Mouse (Mus musculus): ENCODE measurements around the gene Timm10. TPM values are rescaled to one million over a fixed set of nuclear protein-coding genes. Genes with fewer than 3 reads are reported as not detected.
A peak's percentile ranks its signal among the peaks of the same experiment; 100 is the strongest.

Gene Timm10
- polyA plus RNA-seq, 1 experiment from 2014 or later, result 83.3 TPM

GRCm38 (mm10) chr2:84810526-84810885, 16.3 kb upstream of the Timm10 start:
- 79% methylated on average over 6 of the region's 6 CpGs for WGBS
- no peaks in the 10 kb centered on the region for H3K9me3 ChIP-seq (ENCODE audit: control insufficient read depth, low read length)
- H3K27ac ChIP-seq, result no peak overlapping the region
- H3K36me3 ChIP-seq (replicated peaks; ENCODE audit: control insufficient read depth, insufficient read depth), result no peaks in the 10 kb centered on the region
- DNase-seq (ENCODE audit: low spot score) (no peak), ATAC-seq (ENCODE audit: low FRiP score) (no peak)
- H3K4me2 ChIP-seq (replicated peaks), result no peak overlapping the region; the same call in 1 of the 2 replicates
- no peaks in the 10 kb centered on the region for H3K4me1 ChIP-seq (replicated peaks; ENCODE audit: control insufficient read depth, insufficient read depth, low read length)
- H3K4me3 ChIP-seq (replicated peaks; ENCODE audit: low read length), result no peak overlapping the region
- H3K9ac ChIP-seq, result no peak overlapping the region
- H3K27me3 ChIP-seq (ENCODE audit: control insufficient read depth, insufficient read depth, low read length), result no peaks in the 10 kb centered on the region

DNA sequence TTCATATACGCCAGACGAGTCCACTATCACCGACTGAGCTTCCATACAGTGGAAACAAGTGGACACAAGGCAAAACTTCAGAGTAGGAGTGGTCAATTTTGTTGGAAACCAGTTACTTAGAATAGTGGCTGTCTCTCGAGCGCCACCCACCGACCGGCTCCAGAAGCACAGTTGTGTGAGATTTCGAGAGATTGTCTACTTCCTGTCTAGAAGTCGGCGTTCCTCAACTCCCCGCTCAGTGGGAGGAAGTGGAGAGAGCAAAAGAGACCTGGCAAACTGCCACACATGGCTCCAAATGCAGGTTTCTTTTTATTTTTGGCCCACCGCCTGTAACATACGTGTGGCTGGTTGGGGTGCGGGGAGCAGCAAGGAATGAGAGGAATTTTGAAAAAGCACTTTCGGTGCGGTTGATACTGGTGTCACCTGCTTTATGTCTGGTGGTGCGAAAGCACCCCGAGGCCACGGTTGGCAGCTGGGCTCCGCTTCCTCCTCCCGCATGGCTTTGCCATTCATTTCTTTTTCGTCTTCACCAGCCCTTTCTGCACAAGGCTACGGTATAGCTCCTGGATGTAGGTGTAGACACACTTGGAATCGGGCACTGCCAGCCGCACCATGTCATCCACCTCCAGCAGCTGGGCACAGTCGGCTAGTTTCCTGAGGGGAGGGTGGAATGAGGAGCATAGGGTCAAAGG, 15.8 kb upstream of the Timm10 start:
- H3K4me3 ChIP-seq (replicated peaks; ENCODE audit: low read length), result no peak overlapping the region
- DNase-seq (ENCODE audit: low spot score) (peak; percentile 77), ATAC-seq (ENCODE audit: low FRiP score) (peak; percentile 44; the same call in 1 of the 2 replicates)
- no peaks in the 10 kb centered on the region for H3K4me1 ChIP-seq (replicated peaks; ENCODE audit: control insufficient read depth, insufficient read depth, low read length)
- H3K27me3 ChIP-seq (ENCODE audit: control insufficient read depth, insufficient read depth, low read length), result no peaks in the 10 kb centered on the region
- H3K4me2 ChIP-seq (replicated peaks), result peak overlapping the region; percentile 44
- peak overlapping the region; percentile 21; the same call in 1 of the 2 replicates for H3K9ac ChIP-seq
- no peak overlapping the region for H3K27ac ChIP-seq
- no peaks in the 10 kb centered on the region for H3K36me3 ChIP-seq (replicated peaks; ENCODE audit: control insufficient read depth, insufficient read depth)
- WGBS, result 39% methylated on average over 26 of the region's 26 CpGs
- no peaks in the 10 kb centered on the region for H3K9me3 ChIP-seq (ENCODE audit: control insufficient read depth, low read length)

GRCm38 (mm10) chr2:84811880-84812279, 14.9 kb upstream of the Timm10 start:
- ATAC-seq (ENCODE audit: low FRiP score) (no peak), DNase-seq (ENCODE audit: low spot score) (no peak)
- Histone ChIP-seq H3K9ac (no peak overlapping the region), H3K27me3 (ENCODE audit: control insufficient read depth, insufficient read depth, low read length) (no peaks in the 10 kb centered on the region), H3K4me1 (replicated peaks; ENCODE audit: control insufficient read depth, insufficient read depth, low read length) (no peaks in the 10 kb centered on the region), H3K27ac (no peak overlapping the region), H3K9me3 (ENCODE audit: control insufficient read depth, low read length) (no peaks in the 10 kb centered on the region), H3K4me3 (replicated peaks; ENCODE audit: low read length) (no peak overlapping the region), H3K36me3 (replicated peaks; ENCODE audit: control insufficient read depth, insufficient read depth) (no peaks in the 10 kb centered on the region), H3K4me2 (replicated peaks) (no peak overlapping the region)
- 90% methylated on average over 7 of the region's 7 CpGs for WGBS

DNA sequence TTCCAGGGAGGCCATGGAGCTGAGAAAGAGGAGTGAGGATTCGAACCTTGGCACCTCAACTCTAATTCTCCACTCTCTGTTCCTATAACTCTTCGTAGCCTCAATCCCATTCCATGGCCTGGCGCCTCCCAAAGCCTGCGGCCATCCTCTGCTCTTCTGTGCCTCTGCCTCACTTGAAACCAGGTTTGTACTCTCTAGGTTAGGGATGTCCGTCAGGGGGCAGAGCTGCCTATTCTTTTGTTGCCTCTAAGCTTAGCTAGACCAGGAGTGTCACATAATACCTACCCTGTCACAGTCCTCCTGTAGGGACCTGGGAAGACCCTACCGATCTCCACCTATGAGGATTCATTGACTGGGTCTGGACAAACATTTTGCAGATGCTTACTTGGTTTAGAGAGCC, 14.1 kb upstream of the Timm10 start:
- H3K9ac ChIP-seq, result no peak overlapping the region
- H3K4me3 ChIP-seq (replicated peaks; ENCODE audit: low read length), result no peak overlapping the region
- ATAC-seq (ENCODE audit: low FRiP score) (no peak), DNase-seq (ENCODE audit: low spot score) (no peak)
- 72% methylated on average over 6 of the region's 6 CpGs for WGBS
- H3K27ac ChIP-seq, result no peak overlapping the region
- H3K4me1 ChIP-seq (replicated peaks; ENCODE audit: control insufficient read depth, insufficient read depth, low read length), result no peaks in the 10 kb centered on the region
- H3K4me2 ChIP-seq (replicated peaks), result no peak overlapping the region
- no peaks in the 10 kb centered on the region for H3K9me3 ChIP-seq (ENCODE audit: control insufficient read depth, low read length)
- no peaks in the 10 kb centered on the region for H3K36me3 ChIP-seq (replicated peaks; ENCODE audit: control insufficient read depth, insufficient read depth)
- no peaks in the 10 kb centered on the region for H3K27me3 ChIP-seq (ENCODE audit: control insufficient read depth, insufficient read depth, low read length)

DNA sequence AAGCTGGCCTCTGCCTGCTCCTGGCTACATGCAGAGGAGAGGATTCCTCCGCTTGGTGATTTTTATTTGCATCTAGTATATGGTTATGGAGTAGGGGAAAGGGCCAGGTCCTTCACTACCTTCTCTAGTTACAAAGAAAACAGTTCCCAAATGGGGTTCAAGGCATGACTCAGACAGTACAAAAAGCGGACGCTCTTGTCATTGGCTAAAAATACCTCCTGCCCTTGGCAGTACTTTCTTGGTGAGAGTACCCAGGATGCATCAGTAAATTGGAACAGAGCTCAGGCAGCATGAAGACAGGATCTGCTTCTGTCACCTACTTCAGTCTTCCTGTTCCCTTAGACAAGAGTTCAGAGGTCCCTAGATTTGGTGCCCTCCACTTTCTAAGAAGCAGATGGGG, 6.9 kb upstream of the Timm10 start:
- Histone ChIP-seq H3K9me3 (ENCODE audit: control insufficient read depth, low read length) (no peaks in the 10 kb centered on the region), H3K4me3 (replicated peaks; ENCODE audit: low read length) (no peak overlapping the region), H3K27me3 (ENCODE audit: control insufficient read depth, insufficient read depth, low read length) (peaks cover 3% of the 10 kb centered on the region; the same call in 1 of the 2 replicates), H3K36me3 (replicated peaks; ENCODE audit: control insufficient read depth, insufficient read depth) (no peaks in the 10 kb centered on the region), H3K4me1 (replicated peaks; ENCODE audit: control insufficient read depth, insufficient read depth, low read length) (no peaks in the 10 kb centered on the region), H3K4me2 (replicated peaks) (no peak overlapping the region), H3K9ac (no peak overlapping the region), H3K27ac (no peak overlapping the region)
- DNase-seq (ENCODE audit: low spot score) (no peak), ATAC-seq (ENCODE audit: low FRiP score) (no peak)
- WGBS, result 80% methylated on average over 3 of the region's 3 CpGs

DNA sequence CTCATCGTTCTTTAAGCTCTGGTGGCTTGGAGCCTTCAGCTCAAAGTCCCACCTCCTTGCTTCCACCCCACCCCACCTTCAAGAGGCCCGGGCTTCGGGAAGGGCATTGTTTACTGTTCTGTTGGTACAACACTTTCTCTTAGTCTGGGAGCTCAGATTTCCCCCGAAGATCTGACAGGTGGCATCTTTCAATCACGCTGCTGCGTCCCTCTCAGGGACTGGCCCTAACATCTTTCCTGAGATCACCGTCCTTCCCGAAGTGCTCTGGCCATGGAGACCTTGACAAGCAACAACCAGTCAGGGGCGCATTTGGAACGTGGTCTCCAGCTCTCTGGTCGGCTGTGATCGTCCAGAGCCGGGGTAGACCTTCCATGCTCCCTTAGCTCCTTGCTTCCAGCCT, 4.2 kb upstream of the Timm10 start, which contains the start of gene Smtnl1:
Gene Smtnl1, minus strand, starts transcription at position 101 of the 400 bp plus-strand sequence.
- WGBS, result 65% methylated on average over 13 of the region's 13 CpGs
- H3K9ac ChIP-seq, result no peak within 1 kb of the TSS
- peaks cover 3% of the 10 kb centered on the region; the same call in 1 of the 2 replicates for H3K27me3 ChIP-seq (ENCODE audit: control insufficient read depth, insufficient read depth, low read length)
- H3K4me3 ChIP-seq (replicated peaks; ENCODE audit: low read length), result no peak within 1 kb of the TSS
- H3K4me2 ChIP-seq (replicated peaks), result no peak within 1 kb of the TSS
- 0 out of 2 replicates have a peak, but pooled peaks cover 2% of the 10 kb centered on the region for H3K4me1 ChIP-seq (replicated peaks; ENCODE audit: control insufficient read depth, insufficient read depth, low read length)
- ATAC-seq (ENCODE audit: low FRiP score) (no peak), DNase-seq (ENCODE audit: low spot score) (no peak)
- no peak within 1 kb of the TSS for H3K27ac ChIP-seq
- no peaks in the 10 kb centered on the region for H3K36me3 ChIP-seq (replicated peaks; ENCODE audit: control insufficient read depth, insufficient read depth)
- no peaks in the 10 kb centered on the region for H3K9me3 ChIP-seq (ENCODE audit: control insufficient read depth, low read length)

GRCm38 (mm10) chr2:84823237-84823636, 3.6 kb upstream of the Timm10 start:
- peaks cover 3% of the 10 kb centered on the region; the same call in 1 of the 2 replicates for H3K27me3 ChIP-seq (ENCODE audit: control insufficient read depth, insufficient read depth, low read length)
- DNase-seq (ENCODE audit: low spot score) (no peak), ATAC-seq (ENCODE audit: low FRiP score) (no peak)
- no peak overlapping the region for H3K27ac ChIP-seq
- WGBS, result 57% methylated on average over 2 of the region's 2 CpGs
- H3K36me3 ChIP-seq (replicated peaks; ENCODE audit: control insufficient read depth, insufficient read depth), result no peaks in the 10 kb centered on the region
- no peaks in the 10 kb centered on the region for H3K9me3 ChIP-seq (ENCODE audit: control insufficient read depth, low read length)
- H3K9ac ChIP-seq, result no peak overlapping the region
- no peak overlapping the region for H3K4me2 ChIP-seq (replicated peaks)
- H3K4me3 ChIP-seq (replicated peaks; ENCODE audit: low read length), result no peak overlapping the region
- 0 out of 2 replicates have a peak, but pooled peaks cover 5% of the 10 kb centered on the region for H3K4me1 ChIP-seq (replicated peaks; ENCODE audit: control insufficient read depth, insufficient read depth, low read length)

DNA sequence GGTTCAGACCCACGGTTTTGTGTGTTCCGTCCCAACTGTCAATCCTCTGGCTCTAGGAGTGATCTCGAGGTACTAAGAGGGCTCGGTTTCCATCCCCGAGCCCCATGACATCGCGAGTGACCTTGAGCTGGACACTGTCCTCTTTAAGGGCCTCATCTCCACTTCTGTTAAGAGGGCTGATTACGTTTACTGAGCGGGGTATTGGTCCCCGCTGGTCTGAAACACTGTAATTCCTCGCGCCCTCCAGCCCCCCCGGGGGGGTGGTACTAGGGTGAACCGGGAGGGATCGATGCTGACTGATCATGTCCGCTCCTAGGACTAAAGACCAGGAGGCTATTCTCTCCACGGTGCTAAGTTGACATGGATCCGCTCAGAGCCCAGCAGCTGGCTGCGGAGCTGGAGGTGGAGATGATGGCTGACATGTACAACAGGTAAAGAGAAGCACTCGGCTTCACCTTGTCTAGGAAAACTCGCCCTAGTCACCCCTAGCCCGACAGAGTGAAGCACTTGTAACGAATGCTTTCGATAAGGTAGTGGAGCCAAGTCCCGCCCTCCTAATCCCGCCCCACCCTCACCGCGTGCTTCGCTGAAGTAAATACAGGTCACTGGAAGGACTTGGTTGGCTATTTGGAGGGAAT, 605 bp downstream of the Timm10 start:
- Histone ChIP-seq H3K27me3 (ENCODE audit: control insufficient read depth, insufficient read depth, low read length) (no peaks in the 10 kb centered on the region), H3K9ac (peak overlapping the region; percentile 76), H3K36me3 (replicated peaks; ENCODE audit: control insufficient read depth, insufficient read depth) (peaks cover 17% of the 10 kb centered on the region), H3K4me1 (replicated peaks; ENCODE audit: control insufficient read depth, insufficient read depth, low read length) (0 out of 2 replicates have a peak, but pooled peaks cover 5% of the 10 kb centered on the region), H3K4me2 (replicated peaks) (peak overlapping the region; percentile 95), H3K9me3 (ENCODE audit: control insufficient read depth, low read length) (no peaks in the 10 kb centered on the region), H3K27ac (no peak overlapping the region), H3K4me3 (replicated peaks; ENCODE audit: low read length) (peak overlapping the region; percentile 67)
- ATAC-seq (ENCODE audit: low FRiP score) (peak; percentile 15), DNase-seq (ENCODE audit: low spot score) (no peak)
- under 1% methylated on average over 29 of the region's 29 CpGs for WGBS

DNA sequence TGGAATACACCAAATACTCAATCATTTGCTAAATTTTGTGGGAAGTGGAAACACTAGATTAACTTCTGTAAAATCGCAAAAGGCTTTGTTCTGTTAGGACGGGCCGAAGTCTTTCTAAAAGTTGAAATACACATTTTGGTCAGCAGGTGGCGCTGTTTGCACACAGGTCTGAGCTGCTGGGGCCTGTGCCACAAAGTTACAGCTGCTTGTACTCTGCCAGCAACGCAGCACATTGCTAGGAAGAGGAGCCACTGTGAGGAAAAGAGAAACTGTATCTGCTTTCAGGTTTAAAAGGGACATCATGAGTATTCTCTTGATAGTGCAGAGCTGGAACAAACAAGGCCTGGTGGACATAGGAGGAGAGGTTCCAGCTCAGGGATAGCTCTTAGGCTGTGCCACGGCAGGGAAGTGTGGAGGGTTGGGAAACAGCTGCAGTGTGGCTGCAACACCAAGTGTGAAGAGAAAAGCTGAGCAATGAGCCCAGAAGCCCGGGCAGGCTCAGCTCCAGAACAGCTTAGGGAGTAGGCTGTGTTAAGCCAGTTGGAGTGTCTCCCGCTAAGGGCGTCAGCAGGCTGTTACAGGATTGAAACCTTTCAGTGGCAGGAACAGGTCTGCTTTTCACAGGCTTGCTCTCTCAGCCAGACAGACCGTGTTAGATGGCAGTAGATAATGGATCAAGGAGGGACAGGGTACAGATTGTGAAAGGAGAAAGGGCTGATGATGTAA, 5.0 kb downstream of the Timm10 start:
- H3K4me3 ChIP-seq (replicated peaks; ENCODE audit: low read length), result no peak overlapping the region
- no peak overlapping the region for H3K9ac ChIP-seq
- H3K9me3 ChIP-seq (ENCODE audit: control insufficient read depth, low read length), result no peaks in the 10 kb centered on the region
- H3K4me2 ChIP-seq (replicated peaks), result no peak overlapping the region
- H3K4me1 ChIP-seq (replicated peaks; ENCODE audit: control insufficient read depth, insufficient read depth, low read length), result 0 out of 2 replicates have a peak, but pooled peaks cover 5% of the 10 kb centered on the region
- DNase-seq (ENCODE audit: low spot score), result peak; percentile 99
- peaks cover 17% of the 10 kb centered on the region for H3K36me3 ChIP-seq (replicated peaks; ENCODE audit: control insufficient read depth, insufficient read depth)
- WGBS, result 35% methylated on average over 10 of the region's 10 CpGs
- peak; percentile 73 for ATAC-seq (ENCODE audit: low FRiP score)
- H3K27ac ChIP-seq, result no peak overlapping the region
- no peaks in the 10 kb centered on the region; the same call in 1 of the 2 replicates for H3K27me3 ChIP-seq (ENCODE audit: control insufficient read depth, insufficient read depth, low read length)

Measured in hindbrain, embryonic 14.5 days (tissue).